Mouse (Mus musculus): ENCODE results near the gene Tm4sf4.

Tm4sf4 gene

DNA sequence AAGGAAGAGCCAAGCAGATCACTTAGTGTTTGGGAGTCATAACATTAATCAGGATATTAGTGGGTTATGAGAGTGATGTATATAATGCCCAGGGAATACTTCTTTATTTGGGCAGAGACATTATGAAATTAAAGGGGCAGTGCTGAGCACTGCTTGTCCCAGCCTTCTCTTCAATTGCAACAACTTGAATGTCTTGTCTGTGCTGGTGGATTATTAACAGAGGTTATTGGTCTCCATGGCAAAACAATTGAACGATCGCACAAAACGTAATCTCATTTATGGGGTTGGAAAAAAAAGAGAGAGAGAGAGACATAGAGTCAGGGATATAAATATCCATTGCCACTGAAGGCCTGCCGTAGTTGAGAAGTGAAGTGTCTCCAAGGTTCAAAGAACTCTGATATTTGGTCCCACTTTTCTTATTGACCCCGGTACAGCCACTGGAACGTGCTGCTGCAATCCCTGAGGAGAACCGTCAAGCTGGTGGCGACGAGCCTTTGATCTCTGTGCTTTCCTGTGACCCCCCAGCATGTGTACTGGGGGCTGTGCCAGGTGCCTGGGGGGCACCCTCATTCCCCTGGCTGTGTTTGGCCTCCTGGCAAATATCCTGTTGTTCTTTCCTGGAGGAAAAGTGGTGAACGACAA, at the start of gene Tm4sf4:
TSS of gene Tm4sf4 (plus strand) at position 226 of the 642 bp plus-strand sequence.
- DNase-seq (ENCODE audit: low spot score in 2 of 2) = no peak

DNA sequence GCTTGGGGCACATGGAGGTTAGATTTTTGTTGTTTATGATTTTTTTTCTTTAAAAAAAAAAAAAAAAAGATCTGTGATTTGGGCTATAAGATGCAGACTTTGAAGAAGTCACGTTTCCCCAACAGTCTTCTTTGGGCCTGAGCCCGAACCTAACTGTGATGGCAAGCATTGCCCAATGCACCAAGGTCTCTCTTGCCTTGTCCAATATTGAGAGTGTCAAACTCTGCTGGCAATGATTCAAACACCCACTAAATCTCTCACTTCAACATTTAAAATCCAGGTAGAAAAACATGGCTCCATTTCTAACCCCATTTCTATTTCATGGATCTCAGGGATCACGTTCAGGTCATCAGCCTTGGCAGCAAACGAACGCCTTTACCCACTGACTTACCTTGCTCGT, 38.7 kb upstream of the Tm4sf4 start:
- DNase-seq (ENCODE audit: low spot score in 2 of 2) = no peak

- no peak for DNase-seq (ENCODE audit: low spot score in 2 of 2)
Observed at GRCm38 (mm10) chr3:57386895-57387294, 38.2 kb upstream of the Tm4sf4 start.

GRCm38 (mm10) chr3:57387593-57387992, 37.5 kb upstream of the Tm4sf4 start:
- DNase-seq (ENCODE audit: low spot score in 2 of 2) = no peak

DNA sequence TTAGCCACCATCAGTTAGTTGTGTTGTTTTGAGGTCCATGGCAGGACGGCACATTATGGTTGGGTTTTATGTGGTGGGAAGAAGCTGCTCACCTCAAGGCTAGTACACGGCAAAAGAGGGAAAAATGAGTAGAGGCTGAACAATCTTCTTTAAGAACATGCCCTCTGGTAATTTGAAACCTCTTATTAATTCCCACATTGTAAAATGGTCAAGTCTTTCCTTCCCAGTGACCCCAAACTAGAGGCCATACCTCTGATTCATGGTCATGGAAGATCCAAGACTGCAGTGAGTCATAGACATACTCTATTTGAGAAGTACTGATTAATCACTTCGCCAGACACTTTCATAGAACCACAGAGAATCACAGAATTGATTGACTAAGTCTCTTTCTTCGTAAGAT, 13.6 kb upstream of the Tm4sf4 start:
- DNase-seq (ENCODE audit: low spot score in 2 of 2) = no peak

DNA sequence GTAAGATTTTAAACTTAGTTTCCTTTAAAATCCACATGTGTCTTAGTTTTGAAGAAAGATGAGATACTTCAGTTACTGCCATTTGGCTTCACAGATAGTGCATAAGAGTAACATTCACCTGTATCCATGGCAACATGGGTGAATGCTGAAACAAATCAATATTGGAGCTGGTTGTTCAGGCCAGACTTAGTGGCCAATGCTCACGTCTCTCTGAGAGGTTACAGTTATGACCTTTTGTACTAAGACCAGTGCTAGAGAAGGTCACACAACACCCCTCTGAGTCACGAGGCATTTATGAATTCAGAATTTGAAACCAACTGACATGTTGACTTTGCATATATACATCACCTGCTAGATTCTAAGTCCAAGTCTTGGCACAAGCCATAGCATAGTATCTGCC, 4.9 kb upstream of the Tm4sf4 start:
- DNase-seq (ENCODE audit: low spot score in 2 of 2) = no peak

GRCm38 (mm10) chr3:57420660-57421059, 4.5 kb upstream of the Tm4sf4 start:
- DNase-seq (ENCODE audit: low spot score in 2 of 2) = no peak

- DNase-seq (ENCODE audit: low spot score in 2 of 2) = no peak
Observed at GRCm38 (mm10) chr3:57426351-57426750, 1.2 kb downstream of the Tm4sf4 start.

DNA sequence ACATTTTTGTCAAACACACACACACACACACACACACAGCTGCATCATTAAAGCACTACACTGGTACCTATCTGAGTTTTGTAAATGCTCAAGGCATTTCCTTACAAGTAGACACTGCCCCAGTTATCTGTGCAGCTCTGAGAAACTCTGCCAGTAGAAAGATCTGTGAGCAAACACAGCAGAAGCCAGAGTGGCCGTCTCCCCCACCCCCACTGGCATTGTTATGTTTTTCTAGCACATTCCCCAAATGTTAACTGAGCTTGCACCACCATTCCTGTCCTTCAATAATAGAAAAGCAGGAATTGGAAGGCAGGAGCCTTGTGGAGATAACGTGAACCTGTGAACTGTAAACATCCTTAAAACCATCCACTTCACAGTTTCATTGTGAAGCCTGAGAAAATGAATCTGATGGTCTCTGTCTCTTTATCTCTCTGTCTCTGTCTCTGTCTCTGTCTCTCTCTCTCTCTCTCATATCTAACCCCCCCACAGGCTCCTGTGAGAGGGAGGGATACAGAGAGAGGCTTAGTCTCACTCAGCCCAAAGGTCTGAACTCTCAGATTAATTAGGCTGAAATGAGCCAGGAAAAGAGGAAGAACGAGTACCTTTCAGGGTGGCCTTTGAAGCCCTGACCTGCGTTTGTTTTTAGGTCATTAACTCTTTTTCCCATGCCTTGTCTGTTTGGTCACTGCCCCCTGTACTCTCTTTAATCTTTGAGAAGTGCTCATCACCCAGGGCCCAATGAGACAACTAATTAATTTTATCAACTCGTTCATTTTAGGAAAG, 3.8 kb downstream of the Tm4sf4 start:
- no peak for DNase-seq (ENCODE audit: low spot score in 2 of 2)

- DNase-seq (ENCODE audit: low spot score in 2 of 2) = no peak
Observed at GRCm38 (mm10) chr3:57429486-57429885, 4.4 kb downstream of the Tm4sf4 start.

DNA sequence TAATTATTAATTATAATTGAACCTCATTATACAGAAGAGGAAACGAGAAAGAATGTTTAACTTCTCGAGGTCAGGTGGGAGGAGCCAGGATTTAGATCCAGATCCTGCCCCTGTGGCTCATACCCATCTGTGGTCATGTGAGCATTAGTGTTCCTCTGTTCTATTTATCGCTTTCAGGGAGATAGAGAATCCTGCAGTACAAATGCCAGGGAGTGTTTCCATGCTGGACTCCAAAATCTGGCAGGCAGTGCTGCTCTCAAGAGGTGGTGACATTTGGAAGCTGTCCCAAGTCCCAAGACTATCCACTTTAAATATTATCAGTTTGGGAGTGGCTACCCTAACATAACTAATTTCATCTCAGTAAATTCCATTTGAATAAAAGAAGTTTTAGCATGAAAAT, 6.6 kb downstream of the Tm4sf4 start:
- no peak for DNase-seq (ENCODE audit: low spot score in 2 of 2)

GRCm38 (mm10) chr3:57435364-57435763, 10.2 kb downstream of the Tm4sf4 start:
- DNase-seq (ENCODE audit: low spot score in 2 of 2) = no peak

GRCm38 (mm10) chr3:57440956-57441355, 15.8 kb downstream of the Tm4sf4 start:
- no peak for DNase-seq (ENCODE audit: low spot score in 2 of 2)

- no peak for DNase-seq (ENCODE audit: low spot score in 2 of 2)
Observed at GRCm38 (mm10) chr3:57445706-57446105, 20.6 kb downstream of the Tm4sf4 start.

DNA sequence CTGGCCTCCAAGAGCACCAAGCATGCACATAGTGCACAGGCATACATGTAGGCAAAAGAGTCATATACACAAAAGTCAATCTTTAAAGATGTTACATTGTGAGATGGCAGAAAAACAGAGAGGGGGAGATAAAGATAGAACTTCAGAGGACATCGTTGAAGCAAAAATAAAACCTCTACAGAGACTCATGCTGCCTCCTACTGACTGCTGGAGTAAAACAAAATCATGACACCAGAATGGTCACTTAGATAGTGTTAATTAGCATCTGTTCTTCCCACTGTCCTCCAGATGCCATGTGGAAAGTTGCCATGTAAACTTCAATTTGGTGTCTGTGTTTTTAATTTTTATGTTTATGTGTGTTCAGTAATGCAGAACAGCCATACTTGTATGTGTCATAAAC, 22.8 kb downstream of the Tm4sf4 start:
- no peak for DNase-seq (ENCODE audit: low spot score in 2 of 2)

DNA sequence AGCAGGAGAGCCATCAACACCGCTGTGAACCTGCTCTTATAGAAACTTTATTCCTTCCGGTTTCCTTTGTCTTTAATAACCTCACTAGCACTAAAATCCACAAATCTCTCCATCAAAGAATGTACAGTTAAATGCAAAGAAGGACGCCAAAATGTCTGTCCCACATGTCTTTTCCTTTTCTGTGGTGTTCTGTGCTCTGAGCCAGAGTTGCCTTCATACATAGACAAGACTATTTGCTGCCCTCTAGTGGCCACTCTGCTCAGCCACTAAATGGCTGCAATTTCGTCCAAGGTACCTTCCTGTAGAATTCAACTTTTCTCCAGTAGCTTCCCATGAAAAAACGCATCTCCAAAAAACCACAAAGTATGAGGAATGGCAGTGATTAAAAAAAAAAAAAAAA, 23.3 kb downstream of the Tm4sf4 start:
- peak in 1 of 2 experiments; percentile 13 for DNase-seq (ENCODE audit: low spot score in 2 of 2)

- DNase-seq (ENCODE audit: low spot score in 2 of 2) = no peak
Observed at GRCm38 (mm10) chr3:57458652-57459051, 33.5 kb downstream of the Tm4sf4 start.

DNA sequence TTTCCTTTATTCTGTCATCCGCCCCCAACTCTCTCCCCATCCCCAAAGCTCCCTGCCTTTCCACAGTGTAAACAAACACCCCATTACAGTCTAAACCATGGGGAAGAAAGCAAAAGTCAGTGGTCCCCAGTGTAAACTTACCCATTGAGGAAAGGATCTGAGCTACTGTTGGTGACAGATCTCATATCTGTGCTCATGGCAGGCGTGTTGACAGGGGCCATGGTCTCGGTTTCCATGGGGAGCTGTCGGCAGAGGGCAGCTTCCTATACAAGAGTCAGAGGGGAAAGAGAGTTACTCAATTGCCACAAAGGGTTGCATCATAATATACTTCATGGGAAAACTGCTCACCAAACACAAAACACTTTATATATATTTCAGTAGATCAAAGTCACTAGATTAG, 38.2 kb downstream of the Tm4sf4 start:
- DNase-seq (ENCODE audit: low spot score in 2 of 2) = no peak

DNA sequence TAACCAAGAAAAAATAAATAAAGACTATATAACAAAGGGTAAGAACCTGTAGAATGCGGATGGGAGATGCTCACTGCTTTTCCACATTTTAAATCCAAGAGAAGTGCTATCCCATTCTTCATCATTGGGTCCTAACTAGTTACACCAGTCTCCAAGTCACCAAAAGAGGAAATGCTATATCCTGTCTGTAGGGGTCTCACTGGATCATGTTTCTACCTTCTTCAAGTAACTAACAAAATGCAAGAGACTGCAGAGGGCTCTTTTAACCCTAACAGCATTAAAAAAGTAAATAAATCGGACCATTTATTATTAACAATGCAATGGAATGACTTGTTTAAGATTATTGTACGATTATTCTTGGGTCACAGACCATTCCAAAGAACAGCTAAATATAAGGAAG, 41.2 kb downstream of the Tm4sf4 start:
- no peak for DNase-seq (ENCODE audit: low spot score in 2 of 2)

GRCm38 (mm10) chr3:57469325-57469724, 44.2 kb downstream of the Tm4sf4 start:
- no peak for DNase-seq (ENCODE audit: low spot score in 2 of 2)

GRCm38 (mm10) chr3:57470326-57470725, 45.2 kb downstream of the Tm4sf4 start:
- DNase-seq (ENCODE audit: low spot score in 2 of 2) = no peak

DNA sequence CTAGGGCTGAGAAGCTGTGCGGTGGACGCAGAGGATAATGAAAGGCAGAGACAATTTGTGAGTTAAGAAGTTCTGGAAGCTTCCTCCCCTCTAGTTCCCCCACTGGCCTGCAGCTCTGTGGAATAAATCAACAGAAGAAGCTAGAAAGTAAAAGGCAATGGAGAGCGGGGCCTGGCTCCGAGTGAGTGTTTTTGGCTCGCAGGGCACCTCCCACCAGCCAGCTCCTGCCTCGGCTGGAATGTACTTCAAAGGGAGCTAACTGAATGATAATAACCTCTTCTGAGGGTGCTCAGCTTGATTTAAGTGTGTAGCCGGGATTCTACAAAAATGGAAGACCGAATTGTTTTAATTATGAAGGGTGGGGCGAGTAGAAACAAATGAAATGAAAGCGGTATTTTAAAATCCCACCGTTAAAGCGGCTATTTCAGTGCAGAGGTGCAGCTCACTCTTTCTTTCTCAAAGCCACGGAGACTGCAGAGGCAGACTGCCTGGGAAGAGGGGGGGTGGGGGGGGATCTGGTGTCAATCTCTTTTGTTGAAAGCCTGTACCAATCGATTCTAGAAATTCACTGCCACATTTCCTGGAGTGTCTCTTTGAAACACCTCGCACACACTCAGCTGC, 46.0 kb downstream of the Tm4sf4 start:
- no peak for DNase-seq (ENCODE audit: low spot score in 2 of 2)

GRCm38 (mm10) chr3:57472407-57472806, 47.3 kb downstream of the Tm4sf4 start:
- no peak for DNase-seq (ENCODE audit: low spot score in 2 of 2)

Data from spleen, postnatal 14 days (tissue).